Mouse (Mus musculus) kidney, adult 2 months (tissue): Measurements from ENCODE around the gene Tiam1.

Experiments
- CTCF ChIP-seq: fragments of 200-500 bp; conservative IDR thresholded peaks from 2 replicates; pipeline ENCODE4 v1.5.1; 2011; ENCODE audit warnings: low read depth, mild to moderate bottlenecking, control low read depth, low read length, moderate library complexity, mixed read lengths; ENCODE audit not compliant: insufficient read depth, insufficient read length
- POLR2A ChIP-seq: fragments of 200-500 bp; IDR thresholded peaks from one replicate; pipeline ENCODE4 v1.6.1; 2011; ENCODE audit warnings: low read depth, low read length, control low read depth

- no peak for TF ChIP-seq POLR2A
- TF ChIP-seq CTCF, result no peak
Observed at GRCm38 (mm10) chr16:89841894-89842293, 301.7 kb downstream of the Tiam1 start.
